Mouse (Mus musculus): ENCODE results near the gene Amd1.

Gene Amd1

GRCm38 (mm10) chr10:40301181-40302075 lies 558 bp downstream of the Amd1 start:
- peak; percentile 72 to 81 for DNase-seq (ENCODE audit: low spot score in 2 of 2)

GRCm38 (mm10) chr10:40300648-40301171 lies 1.3 kb downstream of the Amd1 start:
- peak; percentile 80 to 84 for DNase-seq (ENCODE audit: low spot score in 2 of 2)

GRCm38 (mm10) chr10:40292640-40293039 lies 9.3 kb downstream of the Amd1 start:
- no peak for DNase-seq (ENCODE audit: low spot score in 2 of 2)

GRCm38 (mm10) chr10:40286767-40287166 lies 15.2 kb downstream of the Amd1 start:
- no peak for DNase-seq (ENCODE audit: low spot score in 2 of 2)

- no peak for DNase-seq (ENCODE audit: low spot score in 2 of 2)
These were observed 16.4 kb downstream of the Amd1 start for GRCm38 (mm10) chr10:40285571-40285970.

GRCm38 (mm10) chr10:40284997-40285396 lies 17.0 kb downstream of the Amd1 start:
- no peak for DNase-seq (ENCODE audit: low spot score in 2 of 2)

- no peak for DNase-seq (ENCODE audit: low spot score in 2 of 2)
These were observed 17.7 kb downstream of the Amd1 start for GRCm38 (mm10) chr10:40284179-40284831.

- no peak for DNase-seq (ENCODE audit: low spot score in 2 of 2)
These were observed 18.4 kb downstream of the Amd1 start for GRCm38 (mm10) chr10:40283636-40284035.

- no peak for DNase-seq (ENCODE audit: low spot score in 2 of 2)
These were observed 20.4 kb downstream of the Amd1 start for GRCm38 (mm10) chr10:40281565-40281964.

- DNase-seq (ENCODE audit: low spot score in 2 of 2) = no peak
These were observed 23.7 kb downstream of the Amd1 start for GRCm38 (mm10) chr10:40278317-40278716.

GRCm38 (mm10) chr10:40275991-40276390 lies 26.0 kb downstream of the Amd1 start:
- DNase-seq (ENCODE audit: low spot score in 2 of 2) = no peak

- peak in 1 of 2 experiments; percentile 30 for DNase-seq (ENCODE audit: low spot score in 2 of 2)
These were observed 28.0 kb downstream of the Amd1 start for GRCm38 (mm10) chr10:40273938-40274337.

- no peak for DNase-seq (ENCODE audit: low spot score in 2 of 2)
These were observed 30.8 kb downstream of the Amd1 start for GRCm38 (mm10) chr10:40271216-40271615.

- no peak for DNase-seq (ENCODE audit: low spot score in 2 of 2)
These were observed 37.1 kb downstream of the Amd1 start for GRCm38 (mm10) chr10:40264920-40265319.

- DNase-seq (ENCODE audit: low spot score in 2 of 2) = no peak
These were observed 38.3 kb downstream of the Amd1 start for GRCm38 (mm10) chr10:40263691-40264090.

- DNase-seq (ENCODE audit: low spot score in 2 of 2) = no peak
These were observed 39.8 kb downstream of the Amd1 start for GRCm38 (mm10) chr10:40262200-40262599.

- DNase-seq (ENCODE audit: low spot score in 2 of 2) = no peak
These were observed 41.7 kb downstream of the Amd1 start for GRCm38 (mm10) chr10:40260305-40260704.

- DNase-seq (ENCODE audit: low spot score in 2 of 2) = no peak
These were observed 42.4 kb downstream of the Amd1 start for GRCm38 (mm10) chr10:40259542-40259941.

GRCm38 (mm10) chr10:40258976-40259375 lies 43.0 kb downstream of the Amd1 start:
- peak in 1 of 2 experiments; percentile 63 for DNase-seq (ENCODE audit: low spot score in 2 of 2)

GRCm38 (mm10) chr10:40258401-40258966 lies 43.5 kb downstream of the Amd1 start:
- DNase-seq (ENCODE audit: low spot score in 2 of 2) = peak; percentile 38 to 77

GRCm38 (mm10) chr10:40257414-40258255 lies 44.4 kb downstream of the Amd1 start, which contains the start of gene Gtf3c6:
TSS of gene Gtf3c6 (minus strand) at chr10:40258108.
- DNase-seq (ENCODE audit: low spot score in 2 of 2) = peak; percentile 95 to 96
